Mouse (Mus musculus): ENCODE measurements around the gene Cnih3.

- TF ChIP-seq POLR2A (IDR thresholded peaks at IDR 0.05; ENCODE audit: borderline replicate concordance, control insufficient read depth, low read depth, low read length) (no peak), CTCF (IDR thresholded peaks at IDR 0.05; ENCODE audit: control insufficient read depth, insufficient read depth, low read length) (no peak)
These were observed 104.5 kb downstream of the Cnih3 start for GRCm38 (mm10) chr1:181456911-181457310.

Data from bone marrow, adult 2 months (tissue).